Mouse (Mus musculus) embryo, embryonic 10.5 days (tissue): ENCODE results near the gene Gm3404.
"Not testable (repeated sequence)": the region's sequence is repeated elsewhere in the genome, so short reads cannot be mapped to it uniquely, and the experiment has no call there.

Experiments
- DNase-seq: peaks from one replicate; pipeline ENCODE4 v3.0.0-alpha.2; 2015; ENCODE audit warnings: low spot score

Gene Gm3404

DNA sequence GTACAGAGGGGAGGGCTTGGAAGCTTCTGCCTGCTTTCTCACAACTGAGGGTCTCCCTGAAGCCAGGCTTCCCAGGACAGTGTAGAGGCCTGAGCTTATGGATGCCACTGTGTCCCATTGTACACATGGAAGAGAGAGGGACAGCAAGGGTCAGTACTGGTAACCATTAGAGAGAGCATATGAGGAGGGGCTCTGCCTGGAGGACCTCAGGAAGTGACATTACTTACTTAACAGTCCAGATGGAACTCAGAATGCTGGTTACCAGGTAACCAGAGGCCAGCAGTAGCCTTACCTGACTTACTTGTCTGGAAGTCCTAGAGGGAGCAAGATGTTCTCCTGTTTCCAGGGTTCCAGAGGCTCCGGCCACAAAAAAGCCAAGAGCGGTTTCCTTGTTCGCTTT is at the start of gene Gm3404:
Gm3404 (plus strand) TSS at position 301 of the 400 bp plus-strand sequence.
- not testable (repeated sequence) for DNase-seq

DNA sequence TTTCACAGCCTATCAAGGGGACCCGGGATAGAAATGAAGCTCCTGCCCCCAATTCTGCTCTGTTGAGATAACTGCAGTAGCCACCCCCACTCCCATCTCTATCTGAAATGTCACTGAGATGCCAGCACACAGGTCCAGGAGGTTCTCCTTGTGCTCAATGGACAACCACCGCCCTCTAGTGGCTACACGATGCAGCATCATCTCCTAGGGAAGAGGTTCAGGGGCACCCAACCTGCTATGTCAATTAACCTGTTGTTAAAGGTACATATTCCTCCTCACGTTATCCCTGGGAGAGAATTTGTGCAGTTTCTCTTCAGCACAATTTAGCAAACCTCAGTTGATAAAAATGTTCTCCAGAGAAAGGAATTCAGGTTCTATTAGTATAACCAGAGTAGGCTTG is 46.0 kb upstream of the Gm3404 start:
- not testable (repeated sequence) for DNase-seq

DNA sequence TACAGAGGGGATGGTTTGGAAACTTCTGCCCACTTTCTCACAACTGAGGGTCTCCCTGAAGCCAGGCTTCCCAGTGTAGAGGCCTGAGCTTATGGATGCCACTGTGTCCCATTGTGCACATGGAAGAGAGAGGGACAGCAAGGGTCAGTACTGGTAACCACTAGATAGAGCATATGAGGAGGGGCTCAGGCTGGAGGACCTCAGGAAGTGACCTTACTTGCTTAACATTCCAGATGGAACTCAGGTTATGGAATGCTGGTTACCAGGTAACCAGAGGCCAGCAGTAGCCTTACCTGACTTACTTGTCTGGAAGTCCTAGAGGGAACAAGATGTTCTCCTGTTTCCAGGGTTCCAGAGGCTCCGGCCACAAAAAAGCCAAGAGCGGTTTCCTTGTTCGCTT is 43.9 kb upstream of the Gm3404 start, which contains the start of gene Gm6408:
Gm6408 (plus strand) TSS at position 301 of the 400 bp plus-strand sequence.
- not testable (repeated sequence) for DNase-seq

DNA sequence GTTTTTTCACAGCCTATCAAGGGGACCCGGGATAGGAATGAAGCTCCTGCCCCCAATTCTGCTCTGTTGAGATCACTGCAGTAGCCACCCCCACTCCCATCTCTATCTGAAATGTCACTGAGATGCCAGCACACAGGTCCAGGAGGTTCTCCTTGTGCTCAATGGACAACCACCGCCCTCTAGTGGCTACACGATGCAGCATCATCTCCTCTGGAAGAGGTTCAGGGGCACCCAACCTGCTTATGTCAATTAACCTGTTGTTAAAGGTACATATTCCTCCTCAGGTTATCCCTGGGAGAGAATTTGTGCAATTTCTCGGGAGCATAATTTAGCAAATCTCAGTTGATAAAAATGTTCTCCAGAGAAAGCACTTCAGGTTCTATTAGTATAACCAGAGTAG is 36.6 kb upstream of the Gm3404 start:
- not testable (repeated sequence) for DNase-seq

- DNase-seq, result not testable (repeated sequence)
These were observed 34.5 kb upstream of the Gm3404 start, which contains the start of gene Gm6370 for GRCm38 (mm10) chr5:146491063-146491462. Gene Gm6370 (plus strand): TSS chr5:146491363.

GRCm38 (mm10) chr5:146502099-146502498 is 23.5 kb upstream of the Gm3404 start, which contains the start of gene 4930449I24Rik:
Gene 4930449I24Rik (plus strand): TSS chr5:146502399.
- DNase-seq, result not testable (repeated sequence)

- DNase-seq, result not testable (repeated sequence)
These were observed 11.8 kb upstream of the Gm3404 start, which contains the start of gene Gm3402 for GRCm38 (mm10) chr5:146513823-146514222. Gene Gm3402 (plus strand): TSS chr5:146514123.

DNA sequence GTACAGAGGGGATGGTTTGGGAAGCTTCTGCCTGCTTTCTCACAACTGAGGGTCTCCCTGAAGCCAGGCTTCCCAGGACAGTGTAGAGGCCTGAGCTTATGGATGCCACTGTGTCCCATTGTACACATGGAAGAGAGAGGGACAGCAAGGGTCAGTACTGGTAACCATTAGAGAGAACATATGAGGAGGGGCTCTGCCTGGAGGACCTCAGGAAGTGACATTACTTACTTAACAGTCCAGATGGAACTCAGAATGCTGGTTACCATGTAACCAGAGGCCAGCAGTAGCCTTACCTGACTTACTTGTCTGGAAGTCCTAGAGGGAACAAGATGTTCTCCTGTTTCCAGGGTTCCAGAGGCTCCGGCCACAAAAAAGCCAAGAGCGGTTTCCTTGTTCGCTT is 11.7 kb downstream of the Gm3404 start, which contains the start of gene Gm3409:
Gm3409 (plus strand) TSS at position 301 of the 400 bp plus-strand sequence.
- DNase-seq, result not testable (repeated sequence)

- DNase-seq, result not testable (repeated sequence)
These were observed 30.2 kb downstream of the Gm3404 start, which contains the start of gene Gm3415 for GRCm38 (mm10) chr5:146555836-146556235. Gene Gm3415 (plus strand): TSS chr5:146556136.

DNA sequence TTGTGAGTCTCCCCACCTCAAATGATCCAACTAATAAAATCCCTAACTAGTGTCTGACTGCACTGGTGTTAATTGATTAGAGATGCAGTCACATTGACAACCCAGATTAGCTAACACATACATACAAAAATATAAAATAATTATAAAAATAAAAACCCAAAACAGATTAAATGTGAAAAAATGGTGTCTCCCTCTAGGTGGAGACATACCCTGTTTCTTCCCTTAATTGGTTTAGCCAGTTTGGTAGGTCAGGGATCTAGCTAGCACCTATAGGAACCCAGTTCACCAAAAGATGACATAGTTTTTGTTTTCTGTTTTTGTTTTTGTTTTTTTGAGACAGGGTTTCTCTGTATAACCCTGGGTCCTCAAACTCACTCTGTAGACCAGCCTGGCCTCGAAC is 38.7 kb downstream of the Gm3404 start:
- no peak for DNase-seq

- DNase-seq, result peak; percentile 76
These were observed 41.5 kb downstream of the Gm3404 start for GRCm38 (mm10) chr5:146567054-146567453.

DNA sequence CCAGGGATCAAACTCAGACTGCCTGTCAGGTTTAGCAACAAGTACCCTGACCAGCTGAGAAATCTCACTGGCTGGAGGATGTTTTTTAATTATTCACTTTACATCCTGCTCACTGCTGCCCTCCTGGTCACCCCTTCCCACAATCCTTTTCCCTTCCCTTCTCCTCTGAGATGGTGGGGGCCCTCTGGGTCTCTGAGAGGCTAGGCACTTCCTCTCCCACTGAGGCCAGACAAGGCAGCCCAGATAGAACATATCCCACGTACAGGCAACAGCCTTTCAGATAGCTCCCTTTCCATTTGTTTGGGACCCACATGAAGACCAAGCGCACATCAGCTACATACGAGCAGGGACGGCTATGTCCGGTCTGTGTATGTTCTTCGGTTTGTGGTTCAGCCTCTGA is 44.6 kb downstream of the Gm3404 start:
- DNase-seq, result not testable (repeated sequence)

DNA sequence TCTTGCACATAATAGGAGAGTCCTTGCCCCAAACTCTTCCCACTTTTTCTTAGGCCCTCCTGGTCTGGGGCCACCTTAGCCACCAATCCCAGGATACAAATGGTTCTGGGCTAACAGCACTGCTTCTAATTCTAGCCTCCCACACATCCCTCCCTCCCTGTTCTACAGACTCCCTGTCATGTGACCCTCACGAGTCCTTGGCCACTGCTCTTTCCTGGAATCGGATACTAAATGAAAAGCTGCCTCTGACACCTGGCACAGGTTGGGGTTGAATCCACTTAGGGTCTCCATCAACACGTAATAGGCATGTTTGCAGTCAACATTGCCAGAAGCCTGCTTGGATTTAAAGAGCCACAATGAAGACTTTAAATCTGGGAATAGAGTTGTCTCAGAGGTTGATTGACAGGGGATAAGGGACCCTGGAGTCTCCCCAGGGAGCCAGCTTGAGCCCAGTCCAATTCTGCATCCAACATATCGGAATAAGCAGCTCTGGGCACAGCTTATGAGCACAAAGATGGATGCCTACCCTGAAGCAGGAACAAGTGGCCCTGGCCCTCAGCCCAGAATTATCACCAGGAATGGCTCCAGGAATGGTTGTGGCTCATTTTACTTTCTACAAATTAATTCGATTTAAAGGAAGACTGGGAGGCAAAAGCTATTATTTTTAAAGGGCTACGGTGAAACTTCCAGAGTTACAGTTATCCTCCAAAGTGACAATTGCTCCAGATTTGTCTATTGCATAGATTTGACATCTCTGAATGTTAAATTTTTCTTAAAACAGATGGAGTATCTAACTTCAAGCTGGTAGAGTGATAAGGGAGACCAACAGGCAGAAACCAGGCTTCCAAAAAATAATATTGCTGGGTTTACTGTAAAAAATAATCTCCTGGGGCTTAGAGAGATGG is 46.5 kb downstream of the Gm3404 start:
- DNase-seq, result not testable (repeated sequence)

GRCm38 (mm10) chr5:146572735-146573042 is 47.1 kb downstream of the Gm3404 start:
- not testable (repeated sequence) for DNase-seq

DNA sequence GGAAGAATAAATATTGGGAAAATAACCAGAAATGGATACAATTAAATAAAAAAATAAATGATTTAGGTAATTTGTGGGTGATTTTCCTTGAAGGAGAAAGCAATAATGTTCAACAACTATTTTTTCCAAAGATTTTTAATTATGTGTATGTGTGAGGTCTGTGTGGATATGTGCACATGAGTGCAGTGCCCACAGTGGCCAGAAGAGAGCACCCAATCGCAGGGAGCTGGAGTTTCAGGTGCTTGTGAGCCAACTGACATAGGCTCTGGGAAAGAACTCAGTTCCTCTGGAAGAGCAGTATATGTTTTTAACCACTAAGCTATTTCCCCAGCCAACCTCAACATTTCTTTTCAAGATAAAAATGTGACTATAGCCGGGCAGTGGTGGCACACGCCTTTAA is 51.1 kb downstream of the Gm3404 start:
- no peak for DNase-seq
